Mouse (Mus musculus) NIH3T3 (cell line): ENCODE measurements around the gene Rhof.

ENCODE experiments used
- DNase-seq: peaks from one replicate; pipeline ENCODE4 v3.0.0-alpha.2; 2012; ENCODE audit warnings: low read depth

Gene Rhof

GRCm38 (mm10) chr5:123148073-123148722 lies 15.7 kb upstream of the Rhof start:
- no peak for DNase-seq

GRCm38 (mm10) chr5:123147569-123147968 lies 15.1 kb upstream of the Rhof start:
- DNase-seq = no peak

- DNase-seq = no peak
Measured at GRCm38 (mm10) chr5:123146357-123146756, 13.9 kb upstream of the Rhof start.

- no peak for DNase-seq
Measured at GRCm38 (mm10) chr5:123144746-123145590, 12.5 kb upstream of the Rhof start.

GRCm38 (mm10) chr5:123143971-123144745 lies 11.7 kb upstream of the Rhof start:
- no peak for DNase-seq

GRCm38 (mm10) chr5:123143251-123143970 lies 10.9 kb upstream of the Rhof start:
- DNase-seq = peak; percentile 84

GRCm38 (mm10) chr5:123142161-123143157 lies 10.0 kb upstream of the Rhof start, which contains the start of gene Setd1b:
TSS of gene Setd1b (plus strand) at chr5:123142193.
- DNase-seq = peak; percentile 64

- DNase-seq = peak; percentile 66
Measured at GRCm38 (mm10) chr5:123141555-123142160, 9.2 kb upstream of the Rhof start.

GRCm38 (mm10) chr5:123140694-123141554 lies 8.4 kb upstream of the Rhof start:
- peak; percentile 96 for DNase-seq

- DNase-seq = peak; percentile 60
Measured at GRCm38 (mm10) chr5:123139722-123140627, 7.5 kb upstream of the Rhof start.

- peak; percentile 94 for DNase-seq
Measured at GRCm38 (mm10) chr5:123138953-123139721, 6.6 kb upstream of the Rhof start.

- peak; percentile 97 for DNase-seq
Measured at GRCm38 (mm10) chr5:123138230-123138911, 5.9 kb upstream of the Rhof start.

GRCm38 (mm10) chr5:123137910-123138229 lies 5.4 kb upstream of the Rhof start:
- no peak for DNase-seq

- peak; percentile 94 for DNase-seq
Measured at GRCm38 (mm10) chr5:123137044-123137909, 4.8 kb upstream of the Rhof start.

GRCm38 (mm10) chr5:123136361-123137043 lies 4.0 kb upstream of the Rhof start:
- peak; percentile 97 for DNase-seq
